ENCODE assay signal across 8 mouse cellular contexts in genomic region chr19:38053227-38054041, GRCm38 (mm10). TPM values are rescaled to one million over a fixed set of nuclear protein-coding genes. Genes with fewer than 3 reads are reported as not detected.
DNase-seq lines count a peak whose midpoint lies in the region; ATAC-seq and TF ChIP-seq lines count a peak whose summit lies in the region.

No protein-coding gene starts in this region.

- peak overlapping the region; percentile 57 for H3K4me3 ChIP-seq in heart, adult 2 months
- H3K4me3 ChIP-seq in C2C12 (ENCODE audit: insufficient read depth, poor library complexity, severe bottlenecking), result peak overlapping the region; percentile 28
- H3K4me3 ChIP-seq in hindbrain, embryonic 14.5 days (replicated peaks; ENCODE audit: low read length), result peak overlapping the region; percentile 73
- H3K4me3 ChIP-seq in midbrain, embryonic 14.5 days (replicated peaks; ENCODE audit: low read depth, low read length), result peak overlapping the region; percentile 60

- TF ChIP-seq POLR2A in heart, adult 2 months (IDR thresholded peaks at IDR 0.05; ENCODE audit: insufficient read depth, low read depth, low read length), result no peak

- H3K79me2 ChIP-seq in heart, adult 2 months (replicated peaks; ENCODE audit: control insufficient read depth, insufficient read depth, low read length), result no peaks in the 10 kb centered on the region
- peaks cover 35% of the 10 kb centered on the region for H3K79me2 ChIP-seq in C2C12 (ENCODE audit: control insufficient read depth, insufficient read depth)

- intact Hi-C loops in heart, adult 2 months (cut with DNase I), result loop anchor here (1.0 to 10.0 kb wide), 4 partner anchors 23 to 171 kb away; partner anchors contain the start of gene Fra10ac1
- intact Hi-C loops in heart, postnatal 36 days (cut with DNase I), result loop anchor here (1.0 to 10.0 kb wide), 2 partner anchors 98 to 301 kb away; no protein-coding TSS in a partner anchor

- H3K4me1 ChIP-seq in heart, adult 2 months (ENCODE audit: control insufficient read depth, insufficient read depth, low read length), result peaks cover 2% of the 10 kb centered on the region
- H3K4me1 ChIP-seq in hindbrain, embryonic 14.5 days (replicated peaks; ENCODE audit: control insufficient read depth, insufficient read depth, low read length), result 0 out of 2 replicates have a peak, but pooled peaks cover 2% of the 10 kb centered on the region
- peaks cover 10% of the 10 kb centered on the region; the same call in 1 of the 2 replicates for H3K4me1 ChIP-seq in midbrain, embryonic 14.5 days (ENCODE audit: control insufficient read depth, insufficient read depth, low read length)

- H3K4me2 ChIP-seq in hindbrain, embryonic 14.5 days (replicated peaks), result peak overlapping the region; percentile 94
- peak overlapping the region; percentile 85 for H3K4me2 ChIP-seq in midbrain, embryonic 14.5 days (ENCODE audit: low read length)

- ATAC-seq in hindbrain, embryonic 14.5 days (ENCODE audit: low FRiP score), result no peak
- no peak for ATAC-seq in midbrain, embryonic 14.5 days (ENCODE audit: low FRiP score, low TSS enrichment)
- no peak for ATAC-seq in megakaryocyte progenitor cell, adult 5-6 weeks (replicated peaks; ENCODE audit: poor library complexity)

- peak overlapping the region; percentile 44 for H3K27ac ChIP-seq in heart, adult 2 months
- H3K27ac ChIP-seq in hindbrain, embryonic 14.5 days, result no peak overlapping the region
- no peak overlapping the region for H3K27ac ChIP-seq in midbrain, embryonic 14.5 days (replicated peaks; ENCODE audit: low read depth, low read length)

- H3K9ac ChIP-seq in heart, adult 2 months (ENCODE audit: low read depth, low read length), result peak overlapping the region; percentile 47; the same call in 1 of the 2 replicates
- H3K9ac ChIP-seq in hindbrain, embryonic 14.5 days, result peak overlapping the region; percentile 59; the same call in 1 of the 2 replicates
- H3K9ac ChIP-seq in midbrain, embryonic 14.5 days (replicated peaks; ENCODE audit: low read length), result peak overlapping the region; percentile 57; the same call in 1 of the 2 replicates

- no peak for TF ChIP-seq EP300 in heart, adult 2 months (IDR thresholded peaks at IDR 0.05; ENCODE audit: insufficient read depth, low read depth, low read length)

- TF ChIP-seq CTCF in heart, adult 2 months (IDR thresholded peaks at IDR 0.05), result peak; percentile 75
- TF ChIP-seq CTCF in C2C12 (IDR thresholded peaks at IDR 0.05; ENCODE audit: control insufficient read depth, insufficient read depth, insufficient read length), result no peak

- no peaks in the 10 kb centered on the region for H3K9me3 ChIP-seq in hindbrain, embryonic 14.5 days (ENCODE audit: control insufficient read depth, low read length)
- no peaks in the 10 kb centered on the region for H3K9me3 ChIP-seq in midbrain, embryonic 14.5 days (ENCODE audit: control insufficient read depth, low read length)

- 24% methylated on average over 8 of the region's 8 CpGs for WGBS in heart, adult 2 months
- 35% methylated on average over 8 of the region's 8 CpGs for WGBS in hindbrain, embryonic 14.5 days
- WGBS in midbrain, embryonic 14.5 days, result 27% methylated on average over 8 of the region's 8 CpGs

- H3ac ChIP-seq in C2C12 (ENCODE audit: control insufficient read depth, insufficient read length, low read depth), result peak overlapping the region; percentile 33

- no peaks in the 10 kb centered on the region for H3K36me3 ChIP-seq in heart, adult 2 months (ENCODE audit: control insufficient read depth, insufficient read depth, low read length)
- H3K36me3 ChIP-seq in C2C12 (ENCODE audit: control insufficient read depth, insufficient read depth), result peaks cover 15% of the 10 kb centered on the region
- no peaks in the 10 kb centered on the region for H3K36me3 ChIP-seq in hindbrain, embryonic 14.5 days (replicated peaks; ENCODE audit: control insufficient read depth, insufficient read depth)
- H3K36me3 ChIP-seq in midbrain, embryonic 14.5 days (ENCODE audit: control insufficient read depth, insufficient read depth, low read length), result no peaks in the 10 kb centered on the region

- peaks cover 17% of the 10 kb centered on the region for H3K79me3 ChIP-seq in C2C12 (ENCODE audit: low read depth)

- H3K27me3 ChIP-seq in heart, adult 2 months (ENCODE audit: control insufficient read depth, insufficient read depth, low read length), result no peaks in the 10 kb centered on the region
- no peaks in the 10 kb centered on the region for H3K27me3 ChIP-seq in C2C12 (ENCODE audit: control insufficient read depth, insufficient read depth, insufficient read length)
- no peaks in the 10 kb centered on the region for H3K27me3 ChIP-seq in hindbrain, embryonic 14.5 days (ENCODE audit: control insufficient read depth, insufficient read depth, low read length)
- no peaks in the 10 kb centered on the region for H3K27me3 ChIP-seq in midbrain, embryonic 14.5 days (ENCODE audit: control insufficient read depth, insufficient read depth, low read length)

- peak in 1 of 2 experiments; percentile 9 for DNase-seq in heart, adult 2 months
- no peak for DNase-seq in heart, postnatal 36 days
- peak; percentile 73 for DNase-seq in embryo, embryonic 10 days (ENCODE audit: low spot score)
- peak; percentile 57 for DNase-seq in hindbrain, embryonic 14.5 days (ENCODE audit: low spot score)
- peak; percentile 76 for DNase-seq in midbrain, embryonic 14.5 days
- DNase-seq in right cerebral cortex, postnatal 14 days, result no peak

TF ChIP-seq in C2C12, 6 proteins besides CTCF, POLR2A, EP300 and RAD21:
- TF ChIP-seq USF1 (IDR thresholded peaks at IDR 0.05; ENCODE audit: low read depth), result no peak

RNA-seq across cellular contexts. Expression of gene Cep55, which starts 1.4 kb away (rescaled TPM):
- total RNA-seq in heart, adult 2 months (2021), result under 1 TPM; 0.27 to 0.44 TPM
- polyA plus RNA-seq in heart, adult 2 months (2012; rRNA removed), result 0.18 and 0.20 TPM in 2 replicates
- total RNA-seq in heart, postnatal 36 days (2021), result under 1 TPM; 0.44 to 0.46 TPM
- polyA plus RNA-seq in C2C12 (2012; fragmentation: generic; extraction: Trizol), result 11.7 TPM
- 4.6 and 6.8 TPM in 2 replicates for polyA plus RNA-seq in hindbrain, embryonic 14.5 days (2014; fragmentation: Nextera tagmentation; extraction: Ambion mirVana)
- 2.8 and 10.0 TPM in 2 replicates for polyA plus RNA-seq in midbrain, embryonic 14.5 days (2014; fragmentation: Nextera tagmentation; extraction: Ambion mirVana)
- 46.9 and 58.5 TPM in 2 replicates for total RNA-seq in megakaryocyte progenitor cell, adult 5-6 weeks (2015)
- 52.4 and 56.9 TPM in 2 replicates for total RNA-seq in megakaryocyte progenitor cell, adult 5-6 weeks (2017)

RNA-seq across cellular contexts. Expression of gene Myof, which starts 10.1 kb away (rescaled TPM):
- total RNA-seq in heart, adult 2 months (2021), result 1 to 10 TPM; 8.4 to 8.9 TPM
- polyA plus RNA-seq in heart, adult 2 months (2012; rRNA removed), result 6.2 and 6.5 TPM in 2 replicates
- 10 to 100 TPM; 10.3 to 10.8 TPM for total RNA-seq in heart, postnatal 36 days (2021)
- polyA plus RNA-seq in C2C12 (2012; fragmentation: generic; extraction: Trizol), result 125 TPM
- polyA plus RNA-seq in hindbrain, embryonic 14.5 days (2014; fragmentation: Nextera tagmentation; extraction: Ambion mirVana), result 2.0 and 3.2 TPM in 2 replicates
- polyA plus RNA-seq in midbrain, embryonic 14.5 days (2014; fragmentation: Nextera tagmentation; extraction: Ambion mirVana), result 0.15 and 1.1 TPM in 2 replicates
- total RNA-seq in megakaryocyte progenitor cell, adult 5-6 weeks (2015), result 3.1 and 3.5 TPM in 2 replicates
- total RNA-seq in megakaryocyte progenitor cell, adult 5-6 weeks (2017), result 0.71 and 1.6 TPM in 2 replicates

RNA-seq across cellular contexts. Expression of gene Ffar4, which starts 43.4 kb away (rescaled TPM):
- under 1 TPM in 1 of 2 experiments, not detected in 1; 0.20 TPM for total RNA-seq in heart, adult 2 months (2021)
- polyA plus RNA-seq in heart, adult 2 months (2012; rRNA removed), result 0.35 and 2.3 TPM in 2 replicates
- total RNA-seq in heart, postnatal 36 days (2021), result under 1 TPM in 1 of 2 experiments, not detected in 1; 0.22 TPM
- polyA plus RNA-seq in C2C12 (2012; fragmentation: generic; extraction: Trizol), result not detected
- 0.20 TPM in 1 of 2 replicates, not detected in the other for polyA plus RNA-seq in hindbrain, embryonic 14.5 days (2014; fragmentation: Nextera tagmentation; extraction: Ambion mirVana)
- 0.14 and 0.15 TPM in 2 replicates for polyA plus RNA-seq in midbrain, embryonic 14.5 days (2014; fragmentation: Nextera tagmentation; extraction: Ambion mirVana)
- total RNA-seq in megakaryocyte progenitor cell, adult 5-6 weeks (2015), result 0.22 TPM in 1 of 2 replicates, not detected in the other
- total RNA-seq in megakaryocyte progenitor cell, adult 5-6 weeks (2017), result 0.24 and 0.33 TPM in 2 replicates

Comparison
In these comparisons a context has a peak if more than half of its experiments do, and no peak if none do; other contexts are left out.
1. DNase-seq: peak in embryo, embryonic 10 days (single experiment), hindbrain, embryonic 14.5 days (single experiment) and midbrain, embryonic 14.5 days (single experiment); none in heart, postnatal 36 days (0 of 2) and right cerebral cortex, postnatal 14 days (single experiment).
2. RNA of gene Myof, which starts 10.1 kb away (polyA plus RNA-seq): 125 TPM in C2C12 (single experiment); 6.2 to 6.5 TPM in heart, adult 2 months, 2.0 to 3.2 TPM in hindbrain, embryonic 14.5 days and 0.15 to 1.1 TPM in midbrain, embryonic 14.5 days; every median in the first group is over 10 times any median in the second.
3. Peak in every context shown above with its lines, with median percentiles within 50 percentile points of each other: H3K4me3 ChIP-seq and H3K9ac ChIP-seq.